Mouse (Mus musculus): ENCODE measurements around the gene 4930452B06Rik. TPM values are rescaled to one million over a fixed set of nuclear protein-coding genes. Genes with fewer than 3 reads are reported as not detected.
A peak's percentile ranks its signal among the peaks of the same experiment; 100 is the strongest.

The 4930452B06Rik gene
- total RNA-seq, 2 experiments from 2014 or later, result 9.4 to 10.3 TPM

- no peak for TF ChIP-seq CTCF (IDR thresholded peaks at IDR 0.05)
- DNase-seq (ENCODE audit: extremely low spot score in 1 of 2, low spot score in 2 of 2), result no peak
- no peak overlapping the region for H3K27ac ChIP-seq
- intact Hi-C loops (cut with DNase I), result no loop called here
- H3K4me3 ChIP-seq, result no peak overlapping the region
Measured at GRCm38 (mm10) chr14:8514071-8514470, 152.0 kb downstream of the 4930452B06Rik start.

- intact Hi-C loops (cut with DNase I), result no loop called here
- no peak for DNase-seq (ENCODE audit: extremely low spot score in 1 of 2, low spot score in 2 of 2)
- H3K4me3 ChIP-seq, result no peak overlapping the region
- no peak overlapping the region for H3K27ac ChIP-seq
- TF ChIP-seq CTCF (IDR thresholded peaks at IDR 0.05), result no peak
Measured at GRCm38 (mm10) chr14:8511276-8511675, 154.8 kb downstream of the 4930452B06Rik start.

GRCm38 (mm10) chr14:8510288-8510959, 155.6 kb downstream of the 4930452B06Rik start:
- TF ChIP-seq CTCF (IDR thresholded peaks at IDR 0.05), result no peak
- intact Hi-C loops (cut with DNase I), result no loop called here
- no peak overlapping the region for H3K27ac ChIP-seq
- no peak overlapping the region for H3K4me3 ChIP-seq
- no peak for DNase-seq (ENCODE audit: extremely low spot score in 1 of 2, low spot score in 2 of 2)

GRCm38 (mm10) chr14:8508669-8509068, 157.4 kb downstream of the 4930452B06Rik start:
- no peak overlapping the region for H3K4me3 ChIP-seq
- no peak for DNase-seq (ENCODE audit: extremely low spot score in 1 of 2, low spot score in 2 of 2)
- H3K27ac ChIP-seq, result no peak overlapping the region
- intact Hi-C loops (cut with DNase I), result no loop called here
- no peak for TF ChIP-seq CTCF (IDR thresholded peaks at IDR 0.05)

- intact Hi-C loops (cut with DNase I), result loop anchor here (5.0 kb wide), 1 partner anchor 88 kb away; no protein-coding TSS in a partner anchor
- no peak for TF ChIP-seq CTCF (IDR thresholded peaks at IDR 0.05)
- no peak for DNase-seq (ENCODE audit: extremely low spot score in 1 of 2, low spot score in 2 of 2)
- Histone ChIP-seq H3K27ac (no peak overlapping the region), H3K4me3 (no peak overlapping the region)
Measured at GRCm38 (mm10) chr14:8504206-8504605, 161.8 kb downstream of the 4930452B06Rik start.

- H3K27ac ChIP-seq, result no peak overlapping the region
Measured at GRCm38 (mm10) chr14:8503345-8503744, 162.7 kb downstream of the 4930452B06Rik start.

GRCm38 (mm10) chr14:8502496-8502895, 163.5 kb downstream of the 4930452B06Rik start:
- DNase-seq (ENCODE audit: extremely low spot score in 1 of 2, low spot score in 2 of 2), result no peak
- no peak overlapping the region for H3K27ac ChIP-seq
- no peak overlapping the region for H3K4me3 ChIP-seq
- TF ChIP-seq CTCF (IDR thresholded peaks at IDR 0.05), result no peak
- intact Hi-C loops (cut with DNase I), result loop anchor here (5.0 kb wide), 1 partner anchor 90 kb away; no protein-coding TSS in a partner anchor

More at GRCm38 (mm10) chr14:8503345-8503744, 162.7 kb downstream of the 4930452B06Rik start:
- no peak for TF ChIP-seq CTCF (IDR thresholded peaks at IDR 0.05)
- no peak overlapping the region for H3K4me3 ChIP-seq
- no peak for DNase-seq (ENCODE audit: extremely low spot score in 1 of 2, low spot score in 2 of 2)
- intact Hi-C loops (cut with DNase I), result loop anchor here (5.0 kb wide), 1 partner anchor 89 kb away; no protein-coding TSS in a partner anchor

- no peak overlapping the region for H3K27ac ChIP-seq
- no peak for TF ChIP-seq CTCF (IDR thresholded peaks at IDR 0.05)
Measured at GRCm38 (mm10) chr14:8495691-8496090, 170.3 kb downstream of the 4930452B06Rik start.

GRCm38 (mm10) chr14:8494952-8495351, 171.1 kb downstream of the 4930452B06Rik start:
- intact Hi-C loops (cut with DNase I), result no loop called here
- H3K4me3 ChIP-seq, result no peak overlapping the region
- H3K27ac ChIP-seq, result no peak overlapping the region
- no peak for DNase-seq (ENCODE audit: extremely low spot score in 1 of 2, low spot score in 2 of 2)
- TF ChIP-seq CTCF (IDR thresholded peaks at IDR 0.05), result no peak

More at GRCm38 (mm10) chr14:8495691-8496090, 170.3 kb downstream of the 4930452B06Rik start:
- intact Hi-C loops (cut with DNase I), result no loop called here
- H3K4me3 ChIP-seq, result no peak overlapping the region
- DNase-seq (ENCODE audit: extremely low spot score in 1 of 2, low spot score in 2 of 2), result no peak

- H3K27ac ChIP-seq, result no peak overlapping the region
- H3K4me3 ChIP-seq, result no peak overlapping the region
- DNase-seq (ENCODE audit: extremely low spot score in 1 of 2, low spot score in 2 of 2), result no peak
- no peak for TF ChIP-seq CTCF (IDR thresholded peaks at IDR 0.05)
- intact Hi-C loops (cut with DNase I), result no loop called here
Measured at GRCm38 (mm10) chr14:8494260-8494659, 171.8 kb downstream of the 4930452B06Rik start.

- H3K4me3 ChIP-seq, result no peak overlapping the region
- TF ChIP-seq CTCF (IDR thresholded peaks at IDR 0.05), result no peak
- no peak overlapping the region for H3K27ac ChIP-seq
- no peak for DNase-seq (ENCODE audit: extremely low spot score in 1 of 2, low spot score in 2 of 2)
- intact Hi-C loops (cut with DNase I), result loop anchor here (2.0 kb wide), 1 partner anchor 21 kb away; no protein-coding TSS in a partner anchor
Measured at GRCm38 (mm10) chr14:8478098-8478497, 187.9 kb downstream of the 4930452B06Rik start.

GRCm38 (mm10) chr14:8477348-8477747, 188.7 kb downstream of the 4930452B06Rik start:
- intact Hi-C loops (cut with DNase I), result no loop called here
- no peak overlapping the region for H3K27ac ChIP-seq
- no peak overlapping the region for H3K4me3 ChIP-seq
- DNase-seq (ENCODE audit: extremely low spot score in 1 of 2, low spot score in 2 of 2), result no peak
- no peak for TF ChIP-seq CTCF (IDR thresholded peaks at IDR 0.05)

GRCm38 (mm10) chr14:8476606-8477005, 189.4 kb downstream of the 4930452B06Rik start:
- no peak overlapping the region for H3K4me3 ChIP-seq
- peak; percentile 51 to 55 for DNase-seq (ENCODE audit: extremely low spot score in 1 of 2, low spot score in 2 of 2)
- H3K27ac ChIP-seq, result no peak overlapping the region
- intact Hi-C loops (cut with DNase I), result no loop called here
- TF ChIP-seq CTCF (IDR thresholded peaks at IDR 0.05), result peak; percentile 69

Data from left cerebral cortex, adult 2 months (tissue).